Mouse (Mus musculus): Measurements from ENCODE around the gene Olfr1387. TPM values are rescaled to one million over a fixed set of nuclear protein-coding genes. Genes with fewer than 3 reads are reported as not detected.
A peak's percentile ranks its signal among the peaks of the same experiment; 100 is the strongest.
"Not testable (repeated sequence)": the region's sequence is repeated elsewhere in the genome, so short reads cannot be mapped to it uniquely, and the experiment has no call there.

Gene Olfr1387
- not detected for total RNA-seq (2021)
- long read RNA-seq, experiment 1 = 0 reads
- long read RNA-seq, experiment 2 = 0 reads

DNA sequence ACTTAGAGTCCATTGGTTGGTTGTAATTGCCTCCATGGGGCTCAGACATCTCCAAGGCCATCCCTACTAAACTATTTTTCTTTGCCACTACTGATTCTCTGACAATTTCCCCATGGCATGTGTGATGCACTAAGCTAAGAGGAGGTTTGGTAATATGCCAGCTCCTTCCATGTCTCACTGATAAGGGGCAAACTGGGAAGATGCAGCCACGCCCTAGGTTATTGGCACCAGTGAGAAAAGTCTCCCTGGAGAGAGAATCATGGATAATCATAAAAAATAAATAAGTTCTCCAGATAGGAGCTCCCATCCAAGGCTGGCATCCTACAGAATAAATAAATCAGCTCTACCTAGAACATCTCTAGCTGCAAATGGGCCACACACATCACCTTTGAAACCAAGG, at the start of gene Olfr1387:
Gene Olfr1387 (plus strand): TSS at position 301 of the 400 bp plus-strand sequence.
- no peak for DNase-seq

GRCm38 (mm10) chr11:49406784-49407183, 48.4 kb upstream of the Olfr1387 start:
- no peak for DNase-seq

DNA sequence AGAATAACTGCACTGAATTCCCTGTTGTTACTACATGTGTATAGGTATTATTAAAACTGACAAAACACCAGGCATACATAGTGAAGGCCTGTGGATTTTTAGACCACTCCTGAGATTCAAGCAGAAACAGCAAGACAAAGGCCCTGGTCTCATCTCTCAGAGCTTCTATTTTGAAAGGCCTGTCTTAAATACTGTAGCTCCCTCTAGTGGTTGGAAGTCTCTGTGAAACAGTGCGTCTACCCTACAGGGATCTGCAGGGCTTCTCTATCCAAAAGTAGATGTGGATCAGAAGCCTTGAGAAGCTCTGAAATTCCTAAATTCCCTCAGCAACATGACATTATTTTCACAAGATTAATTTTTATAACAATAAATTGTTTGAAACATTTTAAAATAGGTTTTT, 44.6 kb upstream of the Olfr1387 start:
- DNase-seq = peak in 1 of 2 experiments; percentile 22

DNA sequence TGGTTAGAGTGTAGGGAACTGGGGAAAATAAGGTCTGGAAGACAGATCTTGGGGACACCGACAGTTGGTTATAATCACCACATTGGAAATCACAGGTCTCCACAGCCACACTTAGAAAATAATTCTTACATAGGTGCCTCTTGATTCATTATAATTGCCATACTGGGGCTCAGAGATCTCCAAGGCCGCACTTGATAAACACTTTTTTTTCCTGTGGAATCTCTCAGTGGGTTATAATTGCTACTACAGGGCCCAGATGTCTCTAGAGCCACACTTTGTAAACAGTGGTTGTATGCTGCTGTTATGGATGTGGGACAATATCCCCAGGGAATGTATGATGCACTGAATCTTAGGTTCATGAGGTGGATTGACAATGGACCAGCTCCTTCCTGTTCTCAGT, 32.4 kb upstream of the Olfr1387 start, which contains the start of gene Olfr1389:
Gene Olfr1389 (plus strand): TSS at position 301 of the 400 bp plus-strand sequence.
- no peak for DNase-seq

DNA sequence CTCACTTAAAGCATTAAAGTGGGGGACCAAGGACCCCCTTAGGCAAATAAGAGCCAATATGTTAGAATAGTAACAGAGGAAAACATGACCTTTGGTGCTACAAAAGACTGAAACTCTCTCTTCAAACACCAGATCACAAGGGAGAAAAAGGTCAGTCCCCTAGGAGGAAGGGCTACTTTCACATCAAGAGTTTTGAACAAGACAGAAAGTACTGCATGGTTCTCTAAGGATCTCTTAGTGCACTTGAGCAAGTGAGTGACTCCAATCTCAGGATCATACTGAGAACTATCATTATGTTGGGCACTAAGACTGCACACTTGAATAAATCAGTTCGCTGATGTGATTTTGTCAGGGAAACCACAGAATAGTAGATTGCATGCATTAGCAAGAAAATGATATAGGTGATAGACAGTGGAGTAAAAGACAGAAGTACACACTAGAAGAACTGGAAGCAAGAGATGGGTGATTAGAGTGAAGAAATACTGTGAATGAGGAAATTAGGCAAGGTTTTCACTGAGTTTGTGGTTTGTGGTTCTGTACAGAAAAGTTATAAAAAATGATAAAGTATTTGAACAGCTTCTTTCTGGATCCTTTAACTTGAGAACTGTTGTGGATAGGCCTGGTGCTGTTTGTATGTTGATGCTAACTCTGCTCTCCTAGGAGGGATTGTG, 29.8 kb upstream of the Olfr1387 start:
- DNase-seq = no peak

- peak in 1 of 2 experiments; percentile 3 for DNase-seq
Measured at GRCm38 (mm10) chr11:49429641-49430040, 25.5 kb upstream of the Olfr1387 start.

- peak; percentile 29 to 38 for DNase-seq
Measured at GRCm38 (mm10) chr11:49436411-49436810, 18.7 kb upstream of the Olfr1387 start, which contains the start of gene Olfr1388. Gene Olfr1388, plus strand, starts transcription at chr11:49436624.

DNA sequence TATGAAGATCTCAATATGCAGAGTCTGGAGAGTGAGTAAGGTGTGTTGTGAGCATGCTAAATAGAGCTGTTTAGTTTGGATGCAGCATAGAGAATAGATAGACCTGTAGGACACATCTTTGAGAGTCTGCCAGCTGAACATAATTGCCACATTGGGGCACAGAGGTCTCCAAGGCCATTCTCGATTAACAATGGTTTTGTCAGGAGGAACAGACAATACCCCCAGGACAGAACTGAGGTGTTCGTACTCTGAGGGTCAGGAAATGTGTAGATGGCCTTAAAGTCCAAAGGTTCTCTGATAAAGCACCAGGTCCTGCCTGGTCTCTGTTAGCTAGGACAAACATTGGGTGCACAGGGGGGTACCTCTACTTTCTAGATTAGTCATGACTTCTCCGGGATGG, 9.6 kb downstream of the Olfr1387 start, which contains the start of gene Olfr1386:
Gene Olfr1386 (plus strand): TSS at position 301 of the 400 bp plus-strand sequence.
- DNase-seq = not testable (repeated sequence)

DNA sequence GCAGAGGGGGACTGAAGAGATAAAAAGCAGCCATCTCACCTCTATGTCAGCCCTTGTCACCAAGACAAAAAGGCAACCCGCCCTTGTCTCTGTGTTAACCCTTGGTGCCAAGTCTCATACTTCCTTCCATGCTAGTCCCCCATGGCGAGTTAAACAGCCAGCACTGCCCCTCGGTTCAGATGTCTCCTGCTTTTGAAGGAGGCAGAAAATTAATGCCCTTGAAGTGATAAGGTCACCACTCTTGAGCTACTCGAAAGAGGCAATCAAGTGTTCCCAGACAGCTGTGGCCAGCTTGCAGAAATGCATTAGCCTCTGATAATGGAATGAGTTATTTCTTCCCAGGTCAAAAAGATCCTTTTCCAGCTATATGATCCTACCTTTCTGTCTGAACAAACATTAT, 30.8 kb downstream of the Olfr1387 start:
- DNase-seq = no peak

- DNase-seq = not testable (repeated sequence)
Measured at GRCm38 (mm10) chr11:49488770-49489169, 33.6 kb downstream of the Olfr1387 start, which contains the start of gene Olfr1385. Gene Olfr1385, plus strand, starts transcription at chr11:49489070.

Other genes starting within 250 kb of the Olfr1387 start
- gene Mgat1, start 211.2 kb upstream of the Olfr1387 start, total RNA-seq (2021) = 100 to 1,000 TPM; 113 to 135 TPM
- gene Olfr1393, start 177.0 kb upstream of the Olfr1387 start, total RNA-seq (2021) = not detected
- gene Olfr1392, start 170.1 kb upstream of the Olfr1387 start, total RNA-seq (2021) = not detected
- gene Olfr10, start 150.6 kb upstream of the Olfr1387 start, total RNA-seq (2021) = not detected
- gene Olfr1391, start 132.6 kb upstream of the Olfr1387 start, total RNA-seq (2021) = not detected
- gene Olfr1390, start 120.2 kb upstream of the Olfr1387 start, total RNA-seq (2021) = not detected
- not detected for gene Olfr1389, start 32.3 kb upstream of the Olfr1387 start, total RNA-seq (2021)
- under 1 TPM in 1 of 2 experiments, not detected in 1; 0.13 TPM for gene Olfr1388, start 18.7 kb upstream of the Olfr1387 start, total RNA-seq (2021)
- gene Olfr1386, start 9.7 kb downstream of the Olfr1387 start, total RNA-seq (2021) = not detected
- not detected for gene Olfr1385, start 33.7 kb downstream of the Olfr1387 start, total RNA-seq (2021)
- gene Olfr1384, start 51.4 kb downstream of the Olfr1387 start, total RNA-seq (2021) = under 1 TPM in 1 of 2 experiments, not detected in 1; 0.60 TPM
- gene Olfr1383, start 64.3 kb downstream of the Olfr1387 start, total RNA-seq (2021) = under 1 TPM in 1 of 2 experiments, not detected in 1; 0.76 TPM
- gene Olfr1382, start 72.9 kb downstream of the Olfr1387 start, total RNA-seq (2021) = not detected
- gene Olfr1381, start 88.1 kb downstream of the Olfr1387 start, total RNA-seq (2021) = not detected
- not detected for gene Olfr1380, start 101.5 kb downstream of the Olfr1387 start, total RNA-seq (2021)
- gene Flt4, start 153.9 kb downstream of the Olfr1387 start, total RNA-seq (2021) = 10 to 100 TPM; 15.6 to 19.2 TPM
- gene Scgb3a1, start 208.3 kb downstream of the Olfr1387 start, total RNA-seq (2021) = not detected

Data from adrenal gland, postnatal 36 days (tissue).